Mouse (Mus musculus) midbrain, embryonic 15.5 days (tissue): ENCODE results near the gene Stim2. TPM values are rescaled to one million over a fixed set of nuclear protein-coding genes. Genes with fewer than 3 reads are reported as not detected.
A peak's percentile ranks its signal among the peaks of the same experiment; 100 is the strongest.

ENCODE experiments used
- ATAC-seq: fragments of 200-750 bp; cut with Nextera tagmentation; replicated peaks from 2 replicates; pipeline ENCODE4 v1.8.0; 2017; ENCODE audit warnings: moderate TSS enrichment
- H3K27ac ChIP-seq: fragments of 300-500 bp; sonication (generic); 2 replicates; pipeline ENCODE4 v1.5.1; 2015; ENCODE audit warnings: mild to moderate bottlenecking, inconsistent platforms
- H3K27me3 ChIP-seq: fragments of 300-500 bp; sonication (generic); replicated peaks from 2 replicates; pipeline ENCODE4 v1.6.1; 2015; ENCODE audit warnings: inconsistent platforms
- H3K36me3 ChIP-seq: fragments of 300-500 bp; sonication (generic); replicated peaks from 2 replicates; pipeline ENCODE4 v1.6.1; 2015; ENCODE audit warnings: inconsistent platforms
- H3K4me1 ChIP-seq: fragments of 300-500 bp; sonication (generic); 2 replicates; pipeline ENCODE4 v1.6.1; 2015; ENCODE audit warnings: inconsistent platforms
- H3K4me2 ChIP-seq: fragments of 300-500 bp; sonication (generic); 2 replicates; pipeline ENCODE4 v1.6.1; 2015; ENCODE audit warnings: inconsistent platforms, mild to moderate bottlenecking, moderate library complexity
- H3K4me3 ChIP-seq: fragments of 300-500 bp; sonication (generic); 2 replicates; pipeline ENCODE4 v1.5.1; 2015; ENCODE audit warnings: mild to moderate bottlenecking, inconsistent platforms
- H3K9ac ChIP-seq: fragments of 300-500 bp; sonication (generic); 2 replicates; pipeline ENCODE4 v1.6.1; 2015; ENCODE audit warnings: mild to moderate bottlenecking, inconsistent platforms
- H3K9me3 ChIP-seq: fragments of 300-500 bp; sonication (generic); 2 replicates; pipeline ENCODE4 v1.6.1; 2016; ENCODE audit warnings: inconsistent platforms
- WGBS: fragments of 180-500 bp; shearing (Covaris S2); methylation state at CpG from one replicate; pipeline ENCODE4 v1.1.7; 2015; ENCODE audit warnings: mixed read lengths; 5-methylcytosine and 5-hydroxymethylcytosine counted together
- polyA plus RNA-seq: library from polyadenylated mRNA; unstranded; fragments of >200 nt; fragmentation: Nextera tagmentation; extraction: Ambion mirVana; gene quantifications from 2 replicates; pipeline ENCODE4 v1.2.1, GENCODE M21; 2015

Stim2 gene
- polyA plus RNA-seq, 1 experiment from 2014 or later = 27.2 TPM

GRCm38 (mm10) chr5:54056266-54056665 is 58.0 kb downstream of the Stim2 start:
- Histone ChIP-seq H3K36me3 (0 out of 2 replicates have a peak, but pooled peaks cover 2% of the 10 kb centered on the region), H3K9me3 (no peaks in the 10 kb centered on the region), H3K27me3 (no peaks in the 10 kb centered on the region), H3K4me3 (no peak overlapping the region), H3K4me2 (no peak overlapping the region), H3K9ac (no peak overlapping the region), H3K27ac (no peak overlapping the region), H3K4me1 (no peaks in the 10 kb centered on the region)
- WGBS = 88% methylated on average over 6 of the region's 6 CpGs
- ATAC-seq = no peak

GRCm38 (mm10) chr5:54059998-54060397 is 61.7 kb downstream of the Stim2 start:
- Histone ChIP-seq H3K9ac (no peak overlapping the region), H3K27ac (no peak overlapping the region), H3K27me3 (no peaks in the 10 kb centered on the region), H3K4me3 (no peak overlapping the region), H3K4me1 (no peaks in the 10 kb centered on the region), H3K4me2 (no peak overlapping the region), H3K9me3 (no peaks in the 10 kb centered on the region), H3K36me3 (0 out of 2 replicates have a peak, but pooled peaks cover 2% of the 10 kb centered on the region)
- WGBS = 95% methylated on average over 6 of the region's 6 CpGs
- ATAC-seq = no peak

- no peak overlapping the region for H3K9ac ChIP-seq
- H3K4me2 ChIP-seq = no peak overlapping the region
These were observed 63.8 kb downstream of the Stim2 start for GRCm38 (mm10) chr5:54062079-54062478.

GRCm38 (mm10) chr5:54067591-54067990 is 69.3 kb downstream of the Stim2 start:
- Histone ChIP-seq H3K4me1 (no peaks in the 10 kb centered on the region), H3K4me2 (no peak overlapping the region), H3K27me3 (no peaks in the 10 kb centered on the region), H3K4me3 (no peak overlapping the region), H3K36me3 (no peaks in the 10 kb centered on the region), H3K27ac (no peak overlapping the region), H3K9me3 (no peaks in the 10 kb centered on the region), H3K9ac (no peak overlapping the region)
- 91% methylated on average over 3 of the region's 3 CpGs for WGBS
- ATAC-seq = no peak

More at GRCm38 (mm10) chr5:54062079-54062478, 63.8 kb downstream of the Stim2 start:
- no peak for ATAC-seq
- WGBS = 82% methylated on average over 7 of the region's 7 CpGs
- Histone ChIP-seq H3K27me3 (no peaks in the 10 kb centered on the region), H3K27ac (no peak overlapping the region), H3K4me1 (no peaks in the 10 kb centered on the region), H3K4me3 (no peak overlapping the region), H3K9me3 (no peaks in the 10 kb centered on the region), H3K36me3 (0 out of 2 replicates have a peak, but pooled peaks cover 2% of the 10 kb centered on the region)

GRCm38 (mm10) chr5:54070549-54070948 is 72.2 kb downstream of the Stim2 start:
- Histone ChIP-seq H3K36me3 (no peaks in the 10 kb centered on the region), H3K27me3 (no peaks in the 10 kb centered on the region), H3K4me3 (no peak overlapping the region), H3K27ac (no peak overlapping the region), H3K9ac (no peak overlapping the region), H3K9me3 (no peaks in the 10 kb centered on the region), H3K4me1 (no peaks in the 10 kb centered on the region), H3K4me2 (no peak overlapping the region)
- 97% methylated on average over 2 of the region's 2 CpGs for WGBS
- no peak for ATAC-seq

- no peaks in the 10 kb centered on the region for H3K36me3 ChIP-seq
- H3K4me1 ChIP-seq = no peaks in the 10 kb centered on the region
- ATAC-seq = no peak
- H3K9ac ChIP-seq = no peak overlapping the region
- H3K27me3 ChIP-seq = no peaks in the 10 kb centered on the region
- H3K27ac ChIP-seq = no peak overlapping the region
- H3K9me3 ChIP-seq = no peaks in the 10 kb centered on the region
- WGBS = 96% methylated on average over 5 of the region's 5 CpGs
- H3K4me2 ChIP-seq = no peak overlapping the region
- H3K4me3 ChIP-seq = no peak overlapping the region
These were observed 73.0 kb downstream of the Stim2 start for GRCm38 (mm10) chr5:54071288-54071687.

- H3K27ac ChIP-seq = no peak overlapping the region
- no peaks in the 10 kb centered on the region for H3K27me3 ChIP-seq
- WGBS = 91% methylated on average over 7 of the region's 7 CpGs
- H3K9me3 ChIP-seq = no peaks in the 10 kb centered on the region
- H3K4me3 ChIP-seq = no peak overlapping the region
- ATAC-seq = no peak
- no peaks in the 10 kb centered on the region for H3K36me3 ChIP-seq
- H3K4me2 ChIP-seq = no peak overlapping the region
- no peak overlapping the region for H3K9ac ChIP-seq
- no peaks in the 10 kb centered on the region for H3K4me1 ChIP-seq
These were observed 73.4 kb downstream of the Stim2 start for GRCm38 (mm10) chr5:54071705-54072104.

- 27% methylated on average over 1 of the region's 1 CpGs for WGBS
These were observed 75.0 kb downstream of the Stim2 start for GRCm38 (mm10) chr5:54073291-54073690.

GRCm38 (mm10) chr5:54079997-54080396 is 81.7 kb downstream of the Stim2 start:
- Histone ChIP-seq H3K9ac (no peak overlapping the region), H3K4me1 (0 out of 2 replicates have a peak, but pooled peaks cover 4% of the 10 kb centered on the region), H3K4me3 (no peak overlapping the region), H3K36me3 (no peaks in the 10 kb centered on the region), H3K27ac (no peak overlapping the region), H3K9me3 (no peaks in the 10 kb centered on the region), H3K27me3 (no peaks in the 10 kb centered on the region), H3K4me2 (no peak overlapping the region)
- 85% methylated on average over 1 of the region's 1 CpGs for WGBS
- ATAC-seq = no peak

More at GRCm38 (mm10) chr5:54073291-54073690, 75.0 kb downstream of the Stim2 start:
- H3K9me3 ChIP-seq = no peaks in the 10 kb centered on the region
- no peaks in the 10 kb centered on the region for H3K4me1 ChIP-seq
- H3K36me3 ChIP-seq = no peaks in the 10 kb centered on the region
- H3K9ac ChIP-seq = no peak overlapping the region
- no peak for ATAC-seq
- no peaks in the 10 kb centered on the region for H3K27me3 ChIP-seq
- H3K4me3 ChIP-seq = no peak overlapping the region
- H3K27ac ChIP-seq = no peak overlapping the region
- H3K4me2 ChIP-seq = no peak overlapping the region

- no peaks in the 10 kb centered on the region for H3K27me3 ChIP-seq
- H3K36me3 ChIP-seq = no peaks in the 10 kb centered on the region
- no peak overlapping the region for H3K9ac ChIP-seq
- H3K4me2 ChIP-seq = no peak overlapping the region
- H3K4me1 ChIP-seq = 0 out of 2 replicates have a peak, but pooled peaks cover 4% of the 10 kb centered on the region
- H3K27ac ChIP-seq = no peak overlapping the region
- ATAC-seq = no peak
- WGBS = 94% methylated on average over 3 of the region's 3 CpGs
- H3K4me3 ChIP-seq = no peak overlapping the region
- no peaks in the 10 kb centered on the region for H3K9me3 ChIP-seq
These were observed 89.6 kb downstream of the Stim2 start for GRCm38 (mm10) chr5:54087912-54088311.

- 87% methylated on average over 6 of the region's 6 CpGs for WGBS
- no peak overlapping the region for H3K4me2 ChIP-seq
- H3K4me1 ChIP-seq = peaks cover 6% of the 10 kb centered on the region; the same call in 1 of the 2 replicates
- no peaks in the 10 kb centered on the region for H3K36me3 ChIP-seq
- no peak overlapping the region for H3K9ac ChIP-seq
- ATAC-seq = no peak
- H3K4me3 ChIP-seq = no peak overlapping the region
- H3K9me3 ChIP-seq = no peaks in the 10 kb centered on the region
- H3K27ac ChIP-seq = no peak overlapping the region
- H3K27me3 ChIP-seq = no peaks in the 10 kb centered on the region
These were observed 99.9 kb downstream of the Stim2 start for GRCm38 (mm10) chr5:54098219-54098618.

- H3K4me2 ChIP-seq = no peak overlapping the region
- no peaks in the 10 kb centered on the region for H3K27me3 ChIP-seq
- 32% methylated on average over 3 of the region's 3 CpGs for whole genome bisulfite sequencing
- no peak overlapping the region for H3K9ac ChIP-seq
- H3K27ac ChIP-seq = no peak overlapping the region
- H3K4me3 ChIP-seq = no peak overlapping the region
- H3K36me3 ChIP-seq = no peaks in the 10 kb centered on the region
- ATAC-seq = peak; percentile 75
- no peaks in the 10 kb centered on the region for H3K9me3 ChIP-seq
- peaks cover 6% of the 10 kb centered on the region; the same call in 1 of the 2 replicates for H3K4me1 ChIP-seq
These were observed 102.6 kb downstream of the Stim2 start for GRCm38 (mm10) chr5:54100916-54101315.

GRCm38 (mm10) chr5:54101318-54101717 is 103.0 kb downstream of the Stim2 start:
- WGBS = 50% methylated on average over 5 of the region's 5 CpGs
- H3K9ac ChIP-seq = no peak overlapping the region
- H3K36me3 ChIP-seq = no peaks in the 10 kb centered on the region
- H3K4me2 ChIP-seq = no peak overlapping the region
- peaks cover 6% of the 10 kb centered on the region; the same call in 1 of the 2 replicates for H3K4me1 ChIP-seq
- H3K9me3 ChIP-seq = no peaks in the 10 kb centered on the region
- H3K27ac ChIP-seq = no peak overlapping the region
- no peaks in the 10 kb centered on the region for H3K27me3 ChIP-seq
- 0 out of 2 replicates have a peak, but pooled peaks have one; percentile 62 for ATAC-seq
- H3K4me3 ChIP-seq = no peak overlapping the region
